Mouse (Mus musculus) ES-E14 (cell line): ENCODE results near the gene Adad1.

Source experiments
- CHD2 ChIP-seq: IDR thresholded peaks from 2 replicates; pipeline ENCODE4 v1.6.1; 2014; ENCODE audit warnings: mild to moderate bottlenecking, low read depth, low read length, inconsistent platforms
- HCFC1 ChIP-seq: IDR thresholded peaks from 2 replicates; pipeline ENCODE4 v1.6.1; 2012; ENCODE audit warnings: low read length, inconsistent platforms, borderline replicate concordance; ENCODE audit not compliant: insufficient read depth
- MAFK ChIP-seq: IDR thresholded peaks from 2 replicates; pipeline ENCODE4 v1.6.1; 2014; ENCODE audit warnings: mild to moderate bottlenecking, low read depth, low read length, inconsistent platforms; ENCODE audit not compliant: insufficient read depth

DNA sequence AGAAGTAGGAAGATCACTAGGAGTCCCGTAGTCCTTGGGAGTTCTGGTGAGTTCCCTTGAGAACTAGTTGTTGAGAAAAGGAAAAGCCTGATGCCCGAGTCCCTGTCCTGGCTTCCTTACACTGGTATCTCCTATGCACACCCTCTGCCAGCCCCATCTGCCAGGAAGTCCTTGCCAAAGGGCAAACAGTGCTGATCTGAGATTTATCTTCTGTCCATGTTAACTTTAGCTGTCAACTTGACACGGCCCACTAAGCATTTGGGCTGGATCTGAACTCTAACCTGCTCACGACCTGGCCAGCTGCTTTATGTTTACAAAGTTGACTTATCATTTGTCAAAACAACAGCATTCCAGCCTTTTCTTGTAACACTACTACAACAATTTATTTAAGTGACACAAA lies 73.9 kb downstream of the Adad1 start:
- TF ChIP-seq CHD2 (no peak), HCFC1 (no peak), MAFK (no peak)
